Mouse (Mus musculus) neural tube, embryonic 10.5 days (tissue): Measurements from ENCODE around the gene Gpsm2.
A peak's percentile ranks its signal among the peaks of the same experiment; 100 is the strongest.
"Not testable (repeated sequence)": the region's sequence is repeated elsewhere in the genome, so short reads cannot be mapped to it uniquely, and the experiment has no call there.

ENCODE experiments used
- DNase-seq: peaks from one replicate; pipeline ENCODE4 v3.0.0-alpha.2; 2017; ENCODE audit warnings: low spot score; ENCODE audit errors: extremely low spot score

Gene Gpsm2

GRCm38 (mm10) chr3:108727344-108727743, 5.2 kb upstream of the Gpsm2 start:
- no peak for DNase-seq

- no peak for DNase-seq
These were observed 4.3 kb upstream of the Gpsm2 start for GRCm38 (mm10) chr3:108726413-108726812.

- peak; percentile 46 for DNase-seq
These were observed 775 bp downstream of the Gpsm2 start for GRCm38 (mm10) chr3:108721076-108721991.

DNA sequence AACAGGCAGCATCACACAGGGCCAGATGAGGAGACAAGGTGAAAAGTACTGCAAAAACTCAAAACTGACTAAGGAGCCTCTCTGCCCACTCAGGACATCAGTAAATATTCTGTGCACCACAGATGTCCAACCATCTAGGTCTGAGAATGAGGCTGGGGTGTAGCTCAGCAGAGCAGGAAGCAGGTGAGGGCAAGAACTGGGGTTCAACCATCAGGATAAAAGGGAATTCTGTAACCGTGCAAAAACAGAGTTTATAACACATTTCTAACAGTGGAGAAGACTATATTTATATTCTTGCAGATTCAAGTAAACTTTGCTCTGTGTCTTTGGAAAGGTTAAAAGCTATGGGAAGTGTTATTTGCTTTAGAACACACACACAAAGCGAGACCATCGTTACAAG, 2.3 kb downstream of the Gpsm2 start:
- DNase-seq, result no peak

DNA sequence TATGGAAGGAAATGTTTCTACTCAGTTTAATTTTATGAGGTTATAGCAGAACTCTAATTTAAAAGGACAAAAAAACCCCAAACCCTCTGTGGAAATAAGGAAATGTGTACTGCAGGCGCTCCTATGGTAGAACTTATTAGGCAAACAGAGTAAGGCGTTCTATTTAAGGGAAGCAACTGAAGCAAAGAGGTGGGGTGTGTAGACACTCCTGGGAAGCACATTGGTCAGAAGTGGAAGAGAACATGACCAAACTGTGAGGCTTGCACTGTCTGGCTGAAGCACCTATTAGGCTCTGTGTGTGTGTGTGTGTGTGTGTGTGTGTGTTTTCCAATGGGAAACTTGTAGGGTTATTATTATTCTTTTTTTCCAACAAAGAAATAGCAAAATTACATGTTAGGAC, 2.8 kb downstream of the Gpsm2 start:
- DNase-seq, result no peak

- DNase-seq, result no peak
These were observed 4.1 kb downstream of the Gpsm2 start for GRCm38 (mm10) chr3:108717896-108718502.

DNA sequence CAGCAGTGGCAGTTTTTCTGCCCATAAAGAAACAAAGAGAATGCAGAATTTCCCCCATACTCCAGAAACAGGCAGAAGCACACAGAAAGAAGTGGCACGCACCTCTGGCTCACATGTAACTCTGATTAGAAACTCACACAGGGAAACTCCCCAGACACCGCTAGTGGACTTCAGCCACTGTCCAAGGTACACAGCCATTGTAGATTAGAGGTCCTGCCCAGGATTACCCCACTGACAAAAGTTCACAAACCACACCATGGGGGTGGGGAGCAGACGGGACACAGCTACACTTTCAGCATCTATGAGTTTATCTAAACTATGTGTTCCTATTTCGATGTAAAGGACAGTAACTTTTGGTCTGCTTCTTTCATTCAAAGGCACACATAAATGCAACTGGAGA, 7.3 kb downstream of the Gpsm2 start:
- DNase-seq, result no peak

GRCm38 (mm10) chr3:108713065-108713675, 8.9 kb downstream of the Gpsm2 start:
- DNase-seq, result no peak

GRCm38 (mm10) chr3:108711296-108711695, 10.8 kb downstream of the Gpsm2 start:
- DNase-seq, result no peak

- DNase-seq, result no peak
These were observed 19.3 kb downstream of the Gpsm2 start for GRCm38 (mm10) chr3:108702789-108703188.

DNA sequence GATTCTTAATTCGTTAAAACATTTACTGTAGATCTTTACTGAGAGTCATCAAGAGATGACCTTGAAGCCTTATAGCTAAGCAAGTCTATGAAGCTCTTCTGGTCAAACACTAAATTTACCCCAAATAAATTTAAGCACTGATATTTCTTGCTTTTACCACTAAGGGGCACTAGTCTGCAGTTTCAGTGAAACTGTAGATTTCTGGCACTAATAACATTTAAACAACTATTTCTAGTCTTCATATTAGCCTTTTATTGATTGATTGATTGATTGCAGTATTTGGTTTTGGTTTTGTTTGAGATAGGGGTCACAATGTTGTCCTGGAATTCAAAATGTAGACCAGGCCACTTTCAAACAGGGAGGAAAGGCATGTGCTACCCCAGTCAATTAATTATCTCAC, 20.9 kb downstream of the Gpsm2 start:
- DNase-seq, result no peak

DNA sequence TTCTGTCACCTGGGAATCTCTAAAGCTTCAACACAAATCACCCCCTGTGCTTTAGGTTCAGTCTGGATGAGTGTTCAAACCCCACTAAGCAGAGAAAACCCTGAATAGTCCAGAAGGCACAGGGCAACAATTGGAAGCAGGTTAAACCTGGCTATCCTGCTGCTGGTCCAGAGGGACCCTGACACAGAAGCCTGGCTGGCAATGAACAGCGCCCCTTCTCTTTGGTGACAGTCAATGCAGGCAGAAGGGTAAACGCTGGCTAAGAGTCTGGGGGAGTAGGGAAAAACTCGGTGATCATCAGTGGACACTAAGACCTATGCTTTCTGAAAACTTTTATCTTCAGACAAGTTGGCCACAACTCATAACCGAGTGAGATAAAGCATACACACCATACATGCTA, 22.3 kb downstream of the Gpsm2 start:
- DNase-seq, result no peak

- no peak for DNase-seq
These were observed 23.4 kb downstream of the Gpsm2 start for GRCm38 (mm10) chr3:108698662-108699061.

DNA sequence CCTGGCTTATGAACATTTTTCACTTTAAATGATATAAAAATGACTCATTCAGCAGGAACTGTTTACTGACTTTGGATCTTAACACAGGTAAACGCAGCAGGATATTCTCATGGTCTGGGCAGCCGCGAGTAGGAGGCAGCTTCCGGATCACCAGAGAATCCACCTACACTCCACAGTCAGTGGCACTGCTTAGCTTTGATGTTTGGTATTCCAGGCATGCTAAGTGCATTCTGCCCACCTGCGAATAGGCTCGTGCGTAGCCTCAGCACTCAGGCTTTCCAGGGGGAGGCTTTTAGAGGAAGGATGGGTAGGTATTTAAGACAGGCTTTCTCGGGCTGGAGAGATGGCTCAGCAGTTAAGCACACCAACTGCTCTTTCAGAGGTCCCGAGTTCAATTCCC, 27.8 kb downstream of the Gpsm2 start:
- no peak for DNase-seq

DNA sequence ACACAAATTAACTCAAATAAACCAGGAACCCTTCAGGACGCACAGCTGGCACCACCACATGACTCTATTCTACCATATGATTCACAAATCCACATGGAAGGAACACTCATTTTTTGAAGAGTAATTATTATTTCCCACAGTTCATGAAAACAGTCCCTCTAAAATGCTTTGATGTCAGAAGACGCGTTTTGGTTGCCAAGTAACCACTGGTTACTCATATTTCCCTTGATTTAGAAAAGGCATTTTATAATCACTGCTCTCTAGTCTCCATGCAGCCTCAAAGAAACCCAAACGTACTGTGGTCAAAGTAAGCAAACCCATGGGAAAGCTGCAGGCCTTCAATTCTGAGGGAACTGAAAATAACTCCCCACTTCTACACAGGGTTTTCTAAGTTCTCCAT, 32.1 kb downstream of the Gpsm2 start:
- no peak for DNase-seq

GRCm38 (mm10) chr3:108689446-108689845, 32.7 kb downstream of the Gpsm2 start:
- DNase-seq, result no peak

DNA sequence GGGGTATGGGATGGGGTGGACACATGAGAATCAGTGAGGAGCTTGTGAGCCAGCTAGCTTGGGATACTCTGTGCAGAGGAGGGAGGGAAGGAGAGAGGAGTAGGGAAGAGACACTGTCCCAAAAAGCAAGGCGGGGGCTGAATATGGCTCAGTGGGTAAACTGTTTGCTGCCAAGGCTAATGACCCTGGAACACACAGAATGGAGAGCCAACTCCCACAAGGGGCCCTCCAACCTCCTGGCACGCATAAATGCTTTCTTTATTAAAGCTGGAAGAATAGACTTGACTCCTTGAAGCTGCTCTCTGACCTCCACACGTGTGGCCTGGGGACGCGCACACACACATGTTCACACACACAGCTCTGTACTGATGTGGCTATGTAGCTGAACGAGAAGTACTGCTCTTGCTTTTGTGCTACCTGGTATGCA, 33.1 kb downstream of the Gpsm2 start:
- no peak for DNase-seq

- no peak for DNase-seq
These were observed 36.4 kb downstream of the Gpsm2 start for GRCm38 (mm10) chr3:108685701-108686100.

- DNase-seq, result not testable (repeated sequence)
These were observed 38.5 kb downstream of the Gpsm2 start for GRCm38 (mm10) chr3:108683597-108683996.

GRCm38 (mm10) chr3:108681004-108681403, 41.1 kb downstream of the Gpsm2 start:
- DNase-seq, result no peak

DNA sequence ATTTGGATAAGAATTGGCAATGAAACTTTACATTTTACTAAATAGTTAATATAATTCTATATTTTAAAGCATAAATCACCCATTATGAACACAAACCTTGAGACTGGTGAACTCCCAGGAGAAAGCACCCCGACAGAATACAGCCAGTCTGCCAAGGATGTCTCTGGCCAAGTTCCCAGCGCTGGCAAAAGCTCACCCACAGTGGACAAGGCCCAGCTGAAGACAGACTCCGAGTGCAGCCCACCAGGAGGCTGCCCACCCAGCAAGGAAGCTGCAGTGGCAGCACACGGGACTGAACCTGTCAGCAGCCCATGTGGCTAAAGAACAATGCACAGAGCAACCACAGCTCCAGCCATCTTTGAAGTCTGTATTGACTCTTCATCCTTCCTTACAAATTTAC, 45.5 kb downstream of the Gpsm2 start:
- no peak for DNase-seq

GRCm38 (mm10) chr3:108660941-108661340, 61.2 kb downstream of the Gpsm2 start:
- no peak for DNase-seq
